Comparison of ENCODE assay signal across 9 mouse cellular contexts in the genomic region with DNA sequence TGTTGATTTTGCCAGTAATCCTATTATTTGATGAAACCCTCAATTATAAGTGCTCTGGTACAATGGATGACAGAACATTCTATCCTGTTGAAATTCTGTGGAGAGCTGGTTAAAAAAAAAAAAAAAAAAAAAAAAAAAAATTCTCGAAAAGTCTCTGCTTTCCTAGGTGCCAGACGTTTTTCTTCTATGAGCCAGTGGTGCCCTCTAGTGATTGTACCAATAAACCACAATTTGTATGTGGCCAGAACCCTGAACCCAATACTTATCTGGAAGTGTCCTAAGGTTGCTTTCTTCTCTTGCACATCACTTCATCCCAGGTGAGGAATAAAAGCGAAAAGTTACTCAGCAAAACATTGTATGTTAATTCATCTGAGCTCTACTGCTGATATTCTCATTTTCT. TPM values are rescaled to one million over a fixed set of nuclear protein-coding genes. Genes with fewer than 3 reads are reported as not detected.
DNase-seq lines count a peak whose midpoint lies in the region; ATAC-seq and TF ChIP-seq lines count a peak whose summit lies in the region.
"Had no signal": no experiment of that assay in that cellular context is flagged by ENCODE, and none has a peak within 500 bp of the region (broad histone marks: within the 10 kb centered on the region; RNA-seq: fewer than 3 reads in every experiment).

No protein-coding gene starts in this region.

- peak; percentile 52 for TF ChIP-seq CTCF in left cerebral cortex, adult 2 months (IDR thresholded peaks at IDR 0.05)

- ATAC-seq in erythroid progenitor cell, adult 5-6 weeks (replicated peaks; ENCODE audit: low FRiP score, poor library complexity, severe bottlenecking): no peak

- intact Hi-C loops in left cerebral cortex, adult 2 months (cut with DNase I): loop anchor here (5.0 to 10.0 kb wide), 2 partner anchors 214 to 278 kb away; no protein-coding TSS in a partner anchor

- DNase-seq in cerebellum, postnatal 14 days: peak; percentile 36 to 41
- no peak for DNase-seq in cerebellum, adult 9-11 months
- no peak for DNase-seq in left cerebral cortex, adult 2 months (ENCODE audit: extremely low spot score in 1 of 2, low spot score in 2 of 2)
- DNase-seq in left cerebral cortex, adult 8-10 months (ENCODE audit: low spot score in 2 of 2): no peak
- peak; percentile 62 for DNase-seq in NIH3T3 (ENCODE audit: low read depth)
- peak; percentile 17 for DNase-seq in lung, postnatal 25 days (ENCODE audit: low spot score)
- no peak for DNase-seq in adrenal gland, adult 18-20 months (ENCODE audit: low spot score in 2 of 2)

- H3K27ac ChIP-seq in left cerebral cortex, adult 2 months: no peak overlapping the region
- H3K27ac ChIP-seq: embryonic facial prominence, embryonic 13.5 days had no signal

- no peak overlapping the region for H3K4me3 ChIP-seq in left cerebral cortex, adult 2 months
- H3K4me3 ChIP-seq: embryonic facial prominence, embryonic 13.5 days had no signal

RNA-seq across cellular contexts. Expression of a gene that starts 18.8 kb away (rescaled TPM):
- 10 to 100 TPM; 52.2 to 56.9 TPM for total RNA-seq in left cerebral cortex, adult 2 months (2021)
- 10 to 100 TPM; 53.2 to 81.8 (median 63.8) TPM for total RNA-seq in left cerebral cortex, adult 8-10 months (2022)
- total RNA-seq in erythroid progenitor cell, adult 5-6 weeks (2015; ENCODE audit: low replicate concordance): 66.7 and 71.0 TPM in 2 replicates
- total RNA-seq in erythroid progenitor cell, adult 5-6 weeks (2017; ENCODE audit: low replicate concordance): 35.3 and 38.5 TPM in 2 replicates
- 100 to 1,000 TPM; 115 to 118 TPM for total RNA-seq in adrenal gland, adult 18-20 months (2021)

Comparison
In these comparisons a context has a peak if more than half of its experiments do, and no peak if none do; other contexts are left out.
1. DNase-seq: peak in cerebellum, postnatal 14 days (2 of 2), NIH3T3 (single experiment) and lung, postnatal 25 days (single experiment); none in cerebellum, adult 9-11 months (single experiment), left cerebral cortex, adult 2 months (0 of 2), left cerebral cortex, adult 8-10 months (0 of 2) and adrenal gland, adult 18-20 months (0 of 2).